Mouse (Mus musculus) heart, embryonic 11.5 days (tissue): ENCODE measurements around the gene Auts2. TPM values are rescaled to one million over a fixed set of nuclear protein-coding genes. Genes with fewer than 3 reads are reported as not detected.

ENCODE experiments used
- ATAC-seq: fragments of 200-750 bp; cut with Nextera tagmentation; replicated peaks from 2 replicates; pipeline ENCODE4 v1.8.0; 2017; ENCODE audit warnings: moderate library complexity; ENCODE audit not compliant: insufficient number of reproducible peaks, low FRiP score, low TSS enrichment
- H3K27ac ChIP-seq: fragments of 300-500 bp; sonication (generic); 2 replicates; pipeline ENCODE4 v1.5.1; 2014; ENCODE audit warnings: mild to moderate bottlenecking, low read depth, low read length
- H3K27me3 ChIP-seq: fragments of 300-500 bp; sonication (generic); 2 replicates; pipeline ENCODE4 v1.6.1; 2014; ENCODE audit warnings: mild to moderate bottlenecking, low read length, mixed read lengths; ENCODE audit not compliant: control insufficient read depth, insufficient read depth
- H3K36me3 ChIP-seq: fragments of 300-500 bp; sonication (generic); 2 replicates; pipeline ENCODE4 v1.6.1; 2014; ENCODE audit warnings: mild to moderate bottlenecking, low read length, moderate library complexity, mixed read lengths; ENCODE audit not compliant: control insufficient read depth, insufficient read depth
- H3K4me1 ChIP-seq: fragments of 300-500 bp; sonication (generic); 2 replicates; pipeline ENCODE4 v1.6.1; 2014; ENCODE audit warnings: low read length; ENCODE audit not compliant: control insufficient read depth, insufficient read depth
- H3K4me2 ChIP-seq: fragments of 300-500 bp; sonication (generic); 2 replicates; pipeline ENCODE4 v1.6.1; 2014; ENCODE audit warnings: mild to moderate bottlenecking, moderate library complexity
- H3K4me3 ChIP-seq: fragments of 300-500 bp; sonication (generic); 2 replicates; pipeline ENCODE4 v1.5.1; 2014; ENCODE audit warnings: low read depth, low read length
- H3K9ac ChIP-seq: fragments of 300-500 bp; sonication (generic); 2 replicates; pipeline ENCODE4 v1.6.1; 2014; ENCODE audit warnings: mild to moderate bottlenecking, low read depth, low read length, moderate library complexity
- H3K9me3 ChIP-seq: fragments of 300-500 bp; sonication (generic); replicated peaks from 2 replicates; pipeline ENCODE4 v1.6.1; 2016; ENCODE audit warnings: low read length; ENCODE audit not compliant: control insufficient read depth
- WGBS: fragments of 180-500 bp; shearing (Covaris S2); extraction: QIAGEN DNeasy Blood & Tissue Kit; methylation state at CpG from one replicate; pipeline ENCODE4 v1.1.7; 2014; ENCODE audit not compliant: insufficient replicate concordance; 5-methylcytosine and 5-hydroxymethylcytosine counted together
- polyA plus RNA-seq: library from polyadenylated mRNA; unstranded; fragments of >200 nt; fragmentation: Nextera tagmentation; extraction: Ambion mirVana; gene quantifications from 2 replicates; pipeline ENCODE4 v1.2.1, GENCODE M21; 2014

The Auts2 gene
- polyA plus RNA-seq, 1 experiment from 2014 or later, result 19.8 TPM

DNA sequence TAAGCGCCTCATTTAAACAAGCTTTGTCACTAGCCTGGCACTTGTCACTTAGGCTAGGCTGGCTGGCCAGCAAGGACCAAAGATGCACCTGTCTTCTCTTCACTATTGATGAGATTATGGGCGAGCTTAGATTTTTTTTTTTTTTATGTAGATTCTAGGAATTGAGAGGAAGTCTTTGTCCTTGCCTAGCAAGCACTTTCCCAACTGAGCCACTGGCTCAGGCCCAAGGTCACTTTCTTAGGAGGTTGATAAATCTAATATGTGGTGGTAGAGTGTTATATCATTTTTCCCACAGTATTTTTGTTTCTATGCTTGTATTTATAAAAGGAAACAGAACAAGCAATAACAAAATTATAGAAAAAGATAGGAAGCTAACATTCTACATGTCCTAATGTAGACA is 571.2 kb downstream of the Auts2 start:
- WGBS, result 76% methylated on average over 2 of the region's 2 CpGs
- ATAC-seq, result no peak

GRCm38 (mm10) chr5:131965499-131965898 is 577.6 kb downstream of the Auts2 start:
- WGBS, result 87% methylated on average over 6 of the region's 6 CpGs
- Histone ChIP-seq H3K9me3 (no peaks in the 10 kb centered on the region), H3K27me3 (no peaks in the 10 kb centered on the region), H3K27ac (no peak overlapping the region), H3K4me3 (no peak overlapping the region), H3K9ac (no peak overlapping the region), H3K4me2 (no peak overlapping the region), H3K36me3 (peaks cover 3% of the 10 kb centered on the region; the same call in 1 of the 2 replicates), H3K4me1 (no peaks in the 10 kb centered on the region)
- no peak for ATAC-seq

More for the DNA sequence above, 571.2 kb downstream of the Auts2 start:
- H3K4me3 ChIP-seq, result no peak overlapping the region
- H3K27ac ChIP-seq, result no peak overlapping the region
- no peak overlapping the region for H3K9ac ChIP-seq
- H3K4me2 ChIP-seq, result no peak overlapping the region
- H3K4me1 ChIP-seq, result no peaks in the 10 kb centered on the region
- no peaks in the 10 kb centered on the region for H3K9me3 ChIP-seq
- H3K27me3 ChIP-seq, result no peaks in the 10 kb centered on the region
- no peaks in the 10 kb centered on the region for H3K36me3 ChIP-seq

DNA sequence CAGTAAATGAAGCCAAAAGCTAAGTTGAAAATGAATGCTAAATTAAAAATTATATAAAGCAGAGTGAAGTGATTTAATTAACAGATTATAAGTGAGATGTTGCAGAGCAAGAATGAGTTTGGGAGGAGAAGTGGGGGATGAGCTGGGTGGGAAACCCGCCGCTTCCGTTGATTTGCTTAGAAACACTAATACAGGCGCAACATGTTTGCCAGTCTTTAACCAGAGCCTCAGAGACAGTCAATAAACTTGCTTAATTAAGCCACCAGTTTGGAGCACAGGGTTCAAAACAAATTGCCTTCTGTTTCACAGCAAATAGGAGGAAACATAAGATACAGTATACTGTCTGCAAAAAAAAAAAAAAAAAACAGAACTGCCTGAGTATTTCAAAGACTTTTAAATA is 579.6 kb downstream of the Auts2 start:
- Histone ChIP-seq H3K4me2 (no peak overlapping the region), H3K4me3 (no peak overlapping the region), H3K4me1 (no peaks in the 10 kb centered on the region), H3K9ac (no peak overlapping the region), H3K27ac (no peak overlapping the region), H3K27me3 (no peaks in the 10 kb centered on the region), H3K36me3 (peaks cover 3% of the 10 kb centered on the region; the same call in 1 of the 2 replicates), H3K9me3 (no peaks in the 10 kb centered on the region)
- ATAC-seq, result no peak
- WGBS, result 95% methylated on average over 4 of the region's 4 CpGs

- Histone ChIP-seq H3K4me2 (no peak overlapping the region), H3K36me3 (peaks cover 3% of the 10 kb centered on the region; the same call in 1 of the 2 replicates), H3K4me1 (no peaks in the 10 kb centered on the region), H3K27ac (no peak overlapping the region), H3K9me3 (no peaks in the 10 kb centered on the region), H3K4me3 (no peak overlapping the region), H3K9ac (no peak overlapping the region), H3K27me3 (no peaks in the 10 kb centered on the region)
- 57% methylated on average over 2 of the region's 2 CpGs for WGBS
- no peak for ATAC-seq
Observed at GRCm38 (mm10) chr5:131961859-131962258, 581.3 kb downstream of the Auts2 start.

DNA sequence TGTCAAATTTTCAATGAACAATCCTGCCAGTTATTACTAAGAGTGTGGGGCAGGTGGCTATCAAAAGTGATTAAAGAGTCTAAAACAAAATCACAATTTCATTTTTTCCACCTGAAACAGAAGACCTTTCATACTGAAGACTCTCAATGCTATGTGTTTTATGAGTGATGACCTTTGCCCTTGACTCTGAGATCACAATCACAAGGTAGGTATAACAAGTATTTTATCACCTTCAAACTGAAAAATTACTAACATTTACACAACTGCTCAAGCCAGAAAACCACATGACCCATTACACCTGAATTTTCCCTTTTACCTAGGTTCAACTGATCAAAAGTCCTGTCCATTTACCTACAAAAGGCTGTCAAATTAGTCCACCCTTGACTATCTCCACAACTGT is 582.7 kb downstream of the Auts2 start:
- Histone ChIP-seq H3K4me2 (no peak overlapping the region), H3K9ac (no peak overlapping the region), H3K4me1 (peaks cover 5% of the 10 kb centered on the region; the same call in 1 of the 2 replicates), H3K36me3 (peaks cover 3% of the 10 kb centered on the region; the same call in 1 of the 2 replicates), H3K27me3 (no peaks in the 10 kb centered on the region), H3K4me3 (no peak overlapping the region), H3K9me3 (no peaks in the 10 kb centered on the region), H3K27ac (no peak overlapping the region)
- ATAC-seq, result no peak

DNA sequence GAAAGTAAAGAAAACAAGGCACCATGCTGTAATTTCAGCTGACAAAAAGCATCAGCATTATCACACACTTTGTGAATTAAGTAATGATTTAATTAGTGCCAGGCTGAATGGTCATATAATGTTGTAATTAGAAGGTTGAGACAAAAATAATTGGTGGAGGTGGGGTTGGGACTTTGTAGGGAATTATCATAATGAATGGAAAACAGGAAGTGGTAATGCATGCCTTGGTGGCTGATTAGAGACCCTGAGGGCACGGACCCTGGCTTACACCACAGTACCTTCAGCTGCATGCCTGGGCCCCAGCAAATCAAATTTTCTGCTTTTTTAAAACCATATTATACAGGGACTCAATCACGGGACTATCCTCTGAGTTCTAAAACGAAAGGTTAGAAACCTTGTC is 586.1 kb downstream of the Auts2 start:
- Histone ChIP-seq H3K4me3 (no peak overlapping the region), H3K36me3 (no peaks in the 10 kb centered on the region), H3K4me2 (no peak overlapping the region), H3K9ac (no peak overlapping the region), H3K9me3 (no peaks in the 10 kb centered on the region), H3K27ac (no peak overlapping the region), H3K4me1 (peaks cover 5% of the 10 kb centered on the region; the same call in 1 of the 2 replicates), H3K27me3 (no peaks in the 10 kb centered on the region)
- 74% methylated on average over 3 of the region's 3 CpGs for WGBS
- no peak for ATAC-seq

DNA sequence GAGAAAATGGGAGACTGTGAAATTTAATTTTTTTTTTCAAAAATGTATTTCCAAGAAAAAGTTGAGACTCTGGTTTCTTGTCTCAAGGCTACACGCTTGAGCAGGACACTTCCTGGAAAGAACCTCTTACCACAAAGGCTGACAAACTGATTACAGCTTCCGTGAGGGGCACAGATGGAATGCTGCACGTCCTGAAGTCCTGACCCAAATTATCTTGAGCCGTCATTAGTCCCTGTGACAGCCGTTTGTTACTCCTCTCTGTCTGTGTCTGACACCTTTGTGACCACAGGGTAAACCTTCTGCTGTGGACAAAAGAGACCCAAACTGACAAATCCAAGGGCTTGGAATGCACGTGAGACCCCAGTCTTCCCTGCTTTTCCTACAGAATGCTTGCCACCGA is 587.1 kb downstream of the Auts2 start:
- ATAC-seq, result no peak
- Histone ChIP-seq H3K27ac (no peak overlapping the region), H3K9me3 (no peaks in the 10 kb centered on the region), H3K27me3 (no peaks in the 10 kb centered on the region), H3K4me3 (no peak overlapping the region), H3K4me2 (no peak overlapping the region), H3K4me1 (peaks cover 5% of the 10 kb centered on the region; the same call in 1 of the 2 replicates), H3K36me3 (no peaks in the 10 kb centered on the region), H3K9ac (no peak overlapping the region)
- 23% methylated on average over 7 of the region's 7 CpGs for WGBS

DNA sequence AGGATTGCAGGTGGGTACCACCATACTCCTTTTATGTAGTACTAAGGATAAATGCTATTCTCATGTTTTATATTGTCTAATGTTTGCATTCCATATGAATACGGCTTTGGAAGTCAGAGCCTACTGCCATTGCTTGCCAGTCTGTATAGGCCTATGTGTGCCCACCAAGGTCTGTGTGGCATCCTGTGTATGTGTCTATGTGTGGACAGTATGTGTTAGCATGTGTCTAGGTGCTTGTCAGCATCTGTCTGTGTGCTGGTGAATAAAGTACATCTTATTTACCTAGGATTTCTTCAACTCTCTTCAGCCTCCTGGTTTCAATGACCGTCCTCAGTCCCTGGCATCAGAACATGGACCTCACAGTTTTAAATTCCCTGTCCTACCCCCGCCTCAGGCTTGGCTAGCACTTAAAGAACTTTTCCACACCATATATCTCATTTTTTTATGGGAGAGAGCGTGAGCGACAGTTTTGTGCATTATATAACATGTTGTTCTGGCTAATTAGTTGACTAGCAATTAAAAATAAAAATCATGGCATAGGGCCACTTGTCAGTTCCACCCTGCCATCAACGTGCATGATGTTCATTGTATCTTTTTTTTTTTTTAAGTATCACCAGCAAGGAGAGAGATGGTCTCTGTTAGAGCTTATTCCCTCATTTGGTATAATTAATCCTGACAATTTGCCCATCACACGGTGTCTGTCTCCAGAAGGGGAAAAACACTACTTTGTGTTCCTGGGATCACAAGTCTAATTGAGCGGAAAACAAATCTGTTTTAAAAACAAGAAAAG is 587.7 kb downstream of the Auts2 start:
- Histone ChIP-seq H3K4me1 (peaks cover 5% of the 10 kb centered on the region; the same call in 1 of the 2 replicates), H3K36me3 (no peaks in the 10 kb centered on the region), H3K9ac (no peak overlapping the region), H3K27me3 (no peaks in the 10 kb centered on the region), H3K27ac (no peak overlapping the region), H3K4me2 (no peak overlapping the region), H3K4me3 (no peak overlapping the region), H3K9me3 (no peaks in the 10 kb centered on the region)
- WGBS, result 84% methylated on average over 8 of the region's 8 CpGs
- ATAC-seq, result no peak
